Mouse (Mus musculus): ENCODE measurements at regions not wholly inside any gene's neighbourhood (a gene's known extent, or its start where the extent isn't known, plus 50 kb on each side); places are given as distances from the start of the nearest gene placed in this dataset.
A peak's percentile ranks its signal among the peaks of the same experiment; 100 is the strongest.

- no peak for DNase-seq (ENCODE audit: low spot score)
Observed at GRCm38 (mm10) chr6:31317741-31318225, 80.8 kb upstream of the Mkln1 start.

- DNase-seq (ENCODE audit: low spot score), result peak; percentile 63
Observed at GRCm38 (mm10) chr6:31318506-31318905, 80.0 kb upstream of the Mkln1 start.

GRCm38 (mm10) chr6:31319431-31319830 lies 79.1 kb upstream of the Mkln1 start:
- no peak for DNase-seq (ENCODE audit: low spot score)

- no peak for DNase-seq (ENCODE audit: low spot score)
Observed at GRCm38 (mm10) chr6:31320141-31320830, 78.2 kb upstream of the Mkln1 start.

GRCm38 (mm10) chr6:31321066-31321846 lies 77.3 kb upstream of the Mkln1 start:
- no peak for DNase-seq (ENCODE audit: low spot score)

- DNase-seq (ENCODE audit: low spot score), result no peak
Observed at GRCm38 (mm10) chr6:31321902-31322301, 76.6 kb upstream of the Mkln1 start.

GRCm38 (mm10) chr6:31323228-31324190 lies 75.0 kb upstream of the Mkln1 start:
- DNase-seq (ENCODE audit: low spot score), result no peak

GRCm38 (mm10) chr6:31324717-31325116 lies 73.8 kb upstream of the Mkln1 start:
- no peak for DNase-seq (ENCODE audit: low spot score)

- no peak for DNase-seq (ENCODE audit: low spot score)
Observed at GRCm38 (mm10) chr6:31325621-31326020, 72.9 kb upstream of the Mkln1 start.

- no peak for DNase-seq (ENCODE audit: low spot score)
Observed at GRCm38 (mm10) chr6:31330327-31330726, 68.2 kb upstream of the Mkln1 start.

- no peak for DNase-seq (ENCODE audit: low spot score)
Observed at GRCm38 (mm10) chr6:31330868-31331267, 67.7 kb upstream of the Mkln1 start.

GRCm38 (mm10) chr6:31332254-31332653 lies 66.3 kb upstream of the Mkln1 start:
- no peak for DNase-seq (ENCODE audit: low spot score)

- DNase-seq (ENCODE audit: low spot score), result no peak
Observed at GRCm38 (mm10) chr6:31332714-31333113, 65.8 kb upstream of the Mkln1 start.

- DNase-seq (ENCODE audit: low spot score), result no peak
Observed at GRCm38 (mm10) chr6:31333228-31333922, 65.2 kb upstream of the Mkln1 start.

GRCm38 (mm10) chr6:31334086-31334485 lies 64.4 kb upstream of the Mkln1 start:
- DNase-seq (ENCODE audit: low spot score), result no peak

- no peak for DNase-seq (ENCODE audit: low spot score)
Observed at GRCm38 (mm10) chr6:31339122-31339947, 59.2 kb upstream of the Mkln1 start.

GRCm38 (mm10) chr6:31339948-31340250 lies 58.6 kb upstream of the Mkln1 start:
- no peak for DNase-seq (ENCODE audit: low spot score)

GRCm38 (mm10) chr6:31345366-31346084 lies 53.0 kb upstream of the Mkln1 start:
- DNase-seq (ENCODE audit: low spot score), result no peak

- no peak for DNase-seq (ENCODE audit: low spot score)
Observed at GRCm38 (mm10) chr6:31348333-31348732, 50.2 kb upstream of the Mkln1 start.

All from thymus, postnatal 0 days (tissue).